Mouse (Mus musculus) retina, postnatal 1 day (tissue): ENCODE data around the gene Miga1.

ENCODE experiments used
- DNase-seq: peaks from one replicate; pipeline ENCODE4 v3.0.0-alpha.2; 2012

Miga1 gene

GRCm38 (mm10) chr3:152284759-152285158 lies 55.4 kb downstream of the Miga1 start:
- DNase-seq = no peak

- no peak for DNase-seq
Measured at GRCm38 (mm10) chr3:152284306-152284705, 55.9 kb downstream of the Miga1 start.

- DNase-seq = no peak
Measured at GRCm38 (mm10) chr3:152282126-152282525, 58.1 kb downstream of the Miga1 start.

- DNase-seq = no peak
Measured at GRCm38 (mm10) chr3:152278431-152278830, 61.8 kb downstream of the Miga1 start.

- DNase-seq = no peak
Measured at GRCm38 (mm10) chr3:152277912-152278311, 62.3 kb downstream of the Miga1 start.

- DNase-seq = no peak
Measured at GRCm38 (mm10) chr3:152276935-152277334, 63.3 kb downstream of the Miga1 start.

- DNase-seq = no peak
Measured at GRCm38 (mm10) chr3:152275008-152275407, 65.2 kb downstream of the Miga1 start.

GRCm38 (mm10) chr3:152272974-152273685 lies 67.1 kb downstream of the Miga1 start:
- DNase-seq = no peak

- DNase-seq = no peak
Measured at GRCm38 (mm10) chr3:152271876-152272275, 68.3 kb downstream of the Miga1 start.

- no peak for DNase-seq
Measured at GRCm38 (mm10) chr3:152271071-152271710, 69.0 kb downstream of the Miga1 start.

- no peak for DNase-seq
Measured at GRCm38 (mm10) chr3:152268099-152268498, 72.1 kb downstream of the Miga1 start.

GRCm38 (mm10) chr3:152266036-152266421 lies 74.2 kb downstream of the Miga1 start, which contains the start of gene Nexn:
Nexn (minus strand) TSS chr3:152266350.
- DNase-seq = no peak

- DNase-seq = peak; percentile 81
Measured at GRCm38 (mm10) chr3:152265351-152266035, 74.7 kb downstream of the Miga1 start.

- no peak for DNase-seq
Measured at GRCm38 (mm10) chr3:152264830-152265229, 75.4 kb downstream of the Miga1 start.

GRCm38 (mm10) chr3:152264374-152264773 lies 75.8 kb downstream of the Miga1 start:
- DNase-seq = no peak

GRCm38 (mm10) chr3:152261948-152262347 lies 78.3 kb downstream of the Miga1 start:
- DNase-seq = no peak

GRCm38 (mm10) chr3:152261436-152261835 lies 78.8 kb downstream of the Miga1 start:
- DNase-seq = no peak

- DNase-seq = no peak
Measured at GRCm38 (mm10) chr3:152260362-152260761, 79.8 kb downstream of the Miga1 start.

- peak; percentile 86 for DNase-seq
Measured at GRCm38 (mm10) chr3:152259409-152259808, 80.8 kb downstream of the Miga1 start.

- DNase-seq = no peak
Measured at GRCm38 (mm10) chr3:152257528-152257927, 82.7 kb downstream of the Miga1 start.

- DNase-seq = no peak
Measured at GRCm38 (mm10) chr3:152250487-152250886, 89.7 kb downstream of the Miga1 start.

- no peak for DNase-seq
Measured at GRCm38 (mm10) chr3:152247708-152248107, 92.5 kb downstream of the Miga1 start.

GRCm38 (mm10) chr3:152245273-152245910 lies 94.8 kb downstream of the Miga1 start:
- no peak for DNase-seq
